Comparison of ENCODE assay signal across 8 mouse cellular contexts in the genomic region with DNA sequence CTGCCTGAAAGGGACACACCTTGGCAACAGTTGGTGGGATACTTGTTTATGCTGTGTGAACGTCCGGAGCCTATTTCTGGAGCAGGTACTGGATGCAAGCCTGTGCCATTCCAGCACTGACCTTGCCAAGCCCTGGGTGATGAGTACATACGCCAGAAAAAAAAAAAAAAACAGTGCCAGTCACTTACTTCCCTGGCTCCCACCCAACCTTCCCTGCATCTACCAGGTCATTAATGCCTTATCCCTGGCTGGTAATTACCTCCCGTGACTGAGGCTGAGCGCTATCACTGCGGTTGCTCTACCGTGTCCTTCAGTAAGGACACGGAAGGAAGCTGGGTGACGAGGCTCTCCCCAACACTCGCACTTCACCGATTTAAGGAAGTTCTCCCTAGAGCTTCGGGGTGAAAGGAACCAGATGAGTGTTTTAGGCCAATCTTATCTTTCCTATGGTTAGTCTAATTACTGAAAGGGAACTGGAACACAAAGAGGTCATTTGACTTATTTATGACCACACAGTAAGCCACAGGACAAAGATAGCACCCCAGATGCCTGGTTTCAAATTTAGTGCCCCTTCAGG. TPM values are rescaled to one million over a fixed set of nuclear protein-coding genes. Genes with fewer than 3 reads are reported as not detected.
DNase-seq lines count a peak whose midpoint lies in the region; ATAC-seq lines count a peak whose summit lies in the region.

No protein-coding gene starts in this region.

- H3K9ac ChIP-seq in lung, embryonic 16.5 days (ENCODE audit: low read length), result no peak overlapping the region

- peak overlapping the region; percentile 40; the same call in 1 of the 2 replicates for H3K27ac ChIP-seq in lung, embryonic 16.5 days (ENCODE audit: low read length)

- no peak for ATAC-seq in lung, embryonic 16.5 days (ENCODE audit: low read depth)
- peak; percentile 96 to 97 for ATAC-seq in hematopoietic stem cell, adult 5-6 weeks (replicated peaks in 1 of 2; ENCODE audit: insufficient read depth in 1 of 2, low FRiP score in 2 of 2, low TSS enrichment in 1 of 2, low read depth in 1 of 2, poor library complexity in 2 of 2, severe bottlenecking in 2 of 2)
- no peak for ATAC-seq in inflammation-experienced regulatory T-cells, adult 6 months

- H3K9me3 ChIP-seq in lung, embryonic 16.5 days (ENCODE audit: control insufficient read depth, low read length), result no peaks in the 10 kb centered on the region

- DNase-seq in lung, postnatal 14 days, result no peak
- DNase-seq in cerebellum, adult 9-10 months, result peak; percentile 75
- peak; percentile 48 to 54 for DNase-seq in monocyte, adult 2 months (ENCODE audit: low read depth in 1 of 2, low spot score in 2 of 2)
- no peak for DNase-seq in urinary bladder, postnatal 10 days (ENCODE audit: low spot score)
- DNase-seq in right cerebral cortex, adult 18-20 months, result no peak

- H3K4me2 ChIP-seq in lung, embryonic 16.5 days (ENCODE audit: low read depth, low read length), result no peak overlapping the region

- 65% methylated on average over 12 of the region's 12 CpGs for WGBS in lung, embryonic 16.5 days

- H3K4me3 ChIP-seq in lung, embryonic 16.5 days (ENCODE audit: low read length), result no peak overlapping the region

- no peaks in the 10 kb centered on the region for H3K27me3 ChIP-seq in lung, embryonic 16.5 days (ENCODE audit: control insufficient read depth, insufficient read depth, low read depth, low read length)

- H3K4me1 ChIP-seq in lung, embryonic 16.5 days (replicated peaks; ENCODE audit: control insufficient read depth, insufficient read depth, low read length), result peaks cover 12% of the 10 kb centered on the region

- H3K36me3 ChIP-seq in lung, embryonic 16.5 days (ENCODE audit: control insufficient read depth, insufficient read depth, low read length), result peaks cover 3% of the 10 kb centered on the region; the same call in 1 of the 2 replicates

RNA-seq across cellular contexts. Expression of a gene that starts 13.5 kb away (rescaled TPM):
- 23.8 and 25.1 TPM in 2 replicates for polyA plus RNA-seq in lung, embryonic 16.5 days (2015; fragmentation: Nextera tagmentation; extraction: Ambion mirVana)
- 8.0 and 16.3 TPM in 2 replicates for total RNA-seq in hematopoietic stem cell, adult 5-6 weeks (2017)
- 10 to 100 TPM; 21.9 to 23.2 (median 22.8) TPM for polyA plus RNA-seq in inflammation-experienced regulatory T-cells, adult 6 months (2017; shearing (Covaris generic))

RNA-seq across cellular contexts. Expression of a gene that starts 18.9 kb away (rescaled TPM):
- polyA plus RNA-seq in lung, embryonic 16.5 days (2015; fragmentation: Nextera tagmentation; extraction: Ambion mirVana), result 3.3 and 3.5 TPM in 2 replicates
- total RNA-seq in hematopoietic stem cell, adult 5-6 weeks (2017), result 18.7 and 22.1 TPM in 2 replicates
- 1 to 10 TPM; 1.6 to 2.2 (median 2.0) TPM for polyA plus RNA-seq in inflammation-experienced regulatory T-cells, adult 6 months (2017; shearing (Covaris generic))

RNA-seq across cellular contexts. Expression of a gene that starts 31.2 kb away (rescaled TPM):
- 62.8 and 64.4 TPM in 2 replicates for polyA plus RNA-seq in lung, embryonic 16.5 days (2015; fragmentation: Nextera tagmentation; extraction: Ambion mirVana)
- 52.0 and 56.7 TPM in 2 replicates for total RNA-seq in hematopoietic stem cell, adult 5-6 weeks (2017)
- 10 to 100 TPM in 1 of 3 experiments, 1 to 10 TPM in 2; 4.6 to 49.6 (median 6.9) TPM for polyA plus RNA-seq in inflammation-experienced regulatory T-cells, adult 6 months (2017; shearing (Covaris generic))

Comparison
In these comparisons a context has a peak if more than half of its experiments do, and no peak if none do; other contexts are left out.
1. ATAC-seq: peak in hematopoietic stem cell, adult 5-6 weeks (2 of 2); none in lung, embryonic 16.5 days (single experiment) and inflammation-experienced regulatory T-cells, adult 6 months (single experiment).
2. DNase-seq: peak in cerebellum, adult 9-10 months (single experiment) and monocyte, adult 2 months (2 of 2); none in lung, postnatal 14 days (single experiment), urinary bladder, postnatal 10 days (single experiment) and right cerebral cortex, adult 18-20 months (single experiment).